Mouse (Mus musculus): ENCODE measurements around the gene 4930519G04Rik.
"Not testable (repeated sequence)": the region's sequence is repeated elsewhere in the genome, so short reads cannot be mapped to it uniquely, and the experiment has no call there.

4930519G04Rik gene

DNA sequence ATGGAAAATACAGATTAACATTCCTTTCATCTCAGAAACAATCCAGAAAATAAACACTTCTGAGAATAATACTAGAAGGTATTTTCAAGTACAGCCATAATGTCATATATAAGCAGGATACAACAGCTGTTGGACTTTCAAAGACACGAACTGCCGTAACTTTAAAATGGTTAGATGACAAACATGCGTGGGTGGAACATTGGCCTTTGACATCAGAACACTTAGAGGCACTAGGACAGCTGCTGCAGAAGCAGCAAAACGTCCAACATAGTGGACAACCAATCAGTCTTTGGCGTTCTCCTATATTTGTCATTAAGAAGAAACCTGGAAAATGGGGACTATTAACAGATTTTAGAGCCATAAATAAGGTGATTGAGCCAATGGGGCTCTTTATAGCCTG is 13.0 kb upstream of the 4930519G04Rik start:
- not testable (repeated sequence) for DNase-seq (ENCODE audit: low read depth in 2 of 2, low spot score in 2 of 2)

DNA sequence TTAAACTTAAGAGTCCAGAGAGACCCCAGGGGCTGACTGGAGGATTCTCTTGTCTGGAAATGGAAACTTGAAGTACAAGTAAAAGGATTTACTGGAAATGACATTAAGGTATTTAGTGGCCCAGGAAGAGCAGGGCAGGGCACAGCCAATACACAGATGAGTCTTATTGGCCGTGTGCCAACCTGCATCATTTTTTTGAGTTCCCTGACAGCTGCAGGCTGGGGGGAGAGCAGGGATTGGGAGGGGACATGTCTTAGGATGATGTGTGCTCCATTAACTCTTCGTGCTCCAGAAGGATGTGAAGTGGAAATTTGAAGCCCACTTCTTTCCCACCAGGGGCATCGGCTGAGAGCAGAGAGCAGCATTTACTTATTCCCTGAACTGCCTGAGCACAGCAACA is 11.3 kb upstream of the 4930519G04Rik start:
- not testable (repeated sequence) for DNase-seq (ENCODE audit: low read depth in 2 of 2, low spot score in 2 of 2)

DNA sequence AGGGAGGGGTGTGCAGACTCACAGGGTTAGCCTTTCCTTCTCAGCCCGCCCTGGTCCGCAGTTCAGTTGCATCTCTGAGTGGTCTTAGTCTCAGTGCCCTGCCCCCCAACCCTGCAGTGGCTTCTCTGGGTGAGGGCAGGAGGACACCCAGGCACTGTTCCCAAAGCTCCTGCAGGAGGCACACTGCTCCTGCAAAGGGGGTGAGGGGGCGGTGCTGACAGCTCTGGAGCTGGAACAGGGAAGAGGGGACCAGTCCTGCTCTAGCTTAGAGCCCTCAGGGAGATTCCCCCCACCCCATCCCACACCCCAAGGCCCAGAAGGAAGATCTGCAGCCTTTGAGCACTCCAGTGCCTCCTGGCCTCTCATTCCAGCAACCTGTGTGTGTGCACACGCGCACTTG is 10.8 kb upstream of the 4930519G04Rik start:
- no peak for DNase-seq (ENCODE audit: low read depth in 2 of 2, low spot score in 2 of 2)

DNA sequence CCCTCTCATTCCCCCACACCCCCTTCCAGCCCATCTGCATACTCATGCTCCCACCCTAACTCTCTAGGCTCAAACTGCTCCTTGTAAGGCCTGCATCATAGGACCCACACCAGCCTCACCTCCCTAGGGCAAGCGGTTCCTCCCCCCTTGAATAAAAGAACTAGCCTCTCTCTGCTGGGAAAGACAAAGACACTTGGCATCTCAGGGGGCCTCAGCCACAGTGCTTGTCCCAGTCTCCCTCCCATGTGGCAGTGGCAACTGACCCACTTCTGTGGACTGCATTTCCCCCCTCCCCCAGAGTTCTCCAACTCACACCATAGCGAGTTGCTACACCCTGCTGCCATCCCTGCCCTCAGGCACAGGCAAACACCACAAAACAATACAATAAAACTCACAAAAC is 9.1 kb upstream of the 4930519G04Rik start:
- DNase-seq (ENCODE audit: low read depth in 2 of 2, low spot score in 2 of 2): not testable (repeated sequence)

DNA sequence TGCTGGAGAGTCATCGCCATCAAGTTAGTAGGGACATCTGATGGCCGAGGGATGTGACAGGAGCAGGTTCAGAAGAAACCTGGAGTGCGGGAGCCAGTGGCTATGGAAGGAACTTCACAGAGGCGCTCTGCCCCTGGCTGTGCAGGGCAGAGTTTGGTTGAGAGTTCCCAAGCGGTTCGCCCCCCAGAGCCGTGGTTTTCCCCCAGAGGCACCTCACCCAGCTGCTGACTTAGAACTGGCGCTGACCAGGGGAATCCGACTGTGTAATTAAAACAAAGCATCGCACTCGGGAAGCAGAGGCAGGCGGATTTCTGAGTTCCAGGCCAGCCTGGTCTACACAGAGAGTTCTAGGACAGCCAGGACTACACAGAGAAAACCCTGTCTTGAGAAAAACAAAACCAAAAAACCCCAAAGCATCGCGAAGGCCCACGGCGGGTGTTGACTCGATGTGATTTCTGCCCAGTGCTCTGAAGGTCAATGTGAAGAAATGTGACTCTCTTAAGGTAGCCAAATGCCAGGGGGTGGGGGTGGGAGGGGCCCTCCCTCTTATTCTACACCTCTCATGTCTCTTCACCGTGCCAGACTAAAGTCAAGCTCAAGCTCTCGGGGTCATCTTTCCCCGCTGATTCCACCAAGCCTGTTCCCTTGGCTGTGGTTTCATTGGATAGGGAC is 1.8 kb upstream of the 4930519G04Rik start:
- no peak for DNase-seq (ENCODE audit: low read depth in 2 of 2, low spot score in 2 of 2)

DNA sequence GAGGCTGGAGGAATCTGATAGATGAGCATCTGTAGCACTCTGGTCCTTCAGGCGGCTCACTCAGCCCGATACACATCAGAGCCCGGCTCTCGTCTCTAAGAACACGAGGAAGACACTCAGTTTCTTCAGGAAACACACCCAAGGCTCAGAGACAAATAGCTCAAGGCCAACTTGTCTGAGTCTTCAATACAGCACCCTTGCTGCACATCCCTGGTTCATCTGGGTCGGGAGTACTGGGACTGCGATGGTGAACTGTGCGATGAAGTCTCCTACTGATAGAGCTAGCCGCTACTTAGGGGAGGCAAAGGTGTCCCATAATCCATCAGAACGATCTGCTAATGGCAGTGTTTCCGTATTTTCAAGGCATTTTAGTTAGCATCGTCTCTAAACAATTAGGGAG is 5.1 kb downstream of the 4930519G04Rik start, which contains the start of gene Gm9936:
Gene Gm9936 (minus strand): TSS at position 101 of the 400 bp plus-strand sequence.
- DNase-seq (ENCODE audit: low read depth in 2 of 2, low spot score in 2 of 2): no peak

DNA sequence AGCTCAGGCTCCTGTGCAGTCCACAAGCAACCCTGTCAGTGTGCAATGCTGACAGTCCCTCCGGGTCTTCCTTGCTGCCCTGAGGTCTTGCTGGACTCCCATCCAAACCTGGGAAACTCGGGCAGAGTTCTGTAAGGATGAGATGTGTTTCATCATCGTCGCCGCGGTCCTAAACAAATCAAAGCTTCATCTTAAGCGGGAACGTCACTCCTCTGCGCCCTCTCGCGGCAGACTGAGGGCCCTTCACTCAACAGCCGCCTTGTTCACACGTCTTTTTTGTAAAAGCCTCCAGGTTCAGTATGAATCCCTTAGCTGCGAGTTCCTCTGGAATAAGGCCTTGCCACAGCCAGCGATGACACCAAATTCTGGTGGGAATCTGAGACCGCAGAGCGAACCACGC is 5.8 kb downstream of the 4930519G04Rik start:
- peak; percentile 44 to 60 for DNase-seq (ENCODE audit: low read depth in 2 of 2, low spot score in 2 of 2)

DNA sequence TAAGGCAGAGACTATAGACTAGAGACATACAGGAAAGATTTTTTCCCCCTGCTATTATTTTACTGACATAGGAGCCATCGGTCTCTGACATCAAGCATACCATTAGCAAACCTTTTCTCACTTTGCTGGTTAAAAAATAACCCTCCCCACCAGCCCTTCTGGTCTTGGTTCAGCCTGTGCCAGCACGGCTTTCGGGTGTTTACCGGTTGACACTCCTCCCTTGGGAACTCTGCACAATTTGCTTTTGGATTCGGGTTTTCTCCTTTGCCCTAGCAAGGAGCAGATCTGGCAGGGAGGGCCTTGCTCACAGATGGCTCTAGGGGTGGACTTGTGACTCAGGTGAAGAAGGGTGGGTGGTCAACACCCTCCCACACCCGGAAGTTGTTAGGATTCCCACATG is 8.3 kb downstream of the 4930519G04Rik start:
- DNase-seq (ENCODE audit: low read depth in 2 of 2, low spot score in 2 of 2): no peak

DNA sequence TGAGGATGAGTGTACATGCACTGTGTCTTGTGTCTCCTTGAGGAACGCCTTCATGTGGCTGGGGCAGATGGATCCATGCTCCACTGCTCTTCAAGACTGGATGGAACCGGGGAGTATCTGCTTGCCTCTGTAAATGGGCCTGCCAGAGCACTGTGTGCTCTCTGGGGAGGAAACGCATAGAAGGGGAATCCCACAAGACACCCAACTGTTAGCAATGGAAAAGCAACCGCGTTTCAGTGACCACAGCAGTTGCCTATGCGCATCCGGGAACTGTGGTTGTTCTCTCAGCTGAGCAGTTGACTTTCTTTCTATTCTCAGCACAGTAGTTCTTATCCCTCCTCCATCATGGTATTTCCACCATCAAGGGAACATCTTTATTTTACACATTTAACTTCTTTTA is 11.3 kb downstream of the 4930519G04Rik start:
- no peak for DNase-seq (ENCODE audit: low read depth in 2 of 2, low spot score in 2 of 2)

DNA sequence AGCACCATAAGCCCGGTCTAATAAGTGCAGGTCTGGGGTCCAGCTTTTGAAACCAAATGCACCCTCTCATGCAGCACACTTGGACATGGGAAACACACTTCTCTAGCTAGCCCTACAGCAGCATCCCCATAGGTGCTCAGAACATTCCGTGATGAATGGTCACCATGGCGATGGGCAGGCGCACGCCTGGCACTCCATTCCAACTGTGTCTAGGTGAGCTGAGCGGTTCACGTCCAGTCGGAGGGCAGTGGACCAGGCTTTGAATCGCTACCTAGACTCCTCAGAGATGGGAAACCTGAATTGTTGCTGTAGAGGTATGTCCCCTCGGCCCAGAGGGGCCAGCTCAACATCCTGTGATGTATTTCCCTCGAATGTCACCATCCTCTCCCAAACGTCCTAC is 11.8 kb downstream of the 4930519G04Rik start:
- DNase-seq (ENCODE audit: low read depth in 2 of 2, low spot score in 2 of 2): no peak

DNA sequence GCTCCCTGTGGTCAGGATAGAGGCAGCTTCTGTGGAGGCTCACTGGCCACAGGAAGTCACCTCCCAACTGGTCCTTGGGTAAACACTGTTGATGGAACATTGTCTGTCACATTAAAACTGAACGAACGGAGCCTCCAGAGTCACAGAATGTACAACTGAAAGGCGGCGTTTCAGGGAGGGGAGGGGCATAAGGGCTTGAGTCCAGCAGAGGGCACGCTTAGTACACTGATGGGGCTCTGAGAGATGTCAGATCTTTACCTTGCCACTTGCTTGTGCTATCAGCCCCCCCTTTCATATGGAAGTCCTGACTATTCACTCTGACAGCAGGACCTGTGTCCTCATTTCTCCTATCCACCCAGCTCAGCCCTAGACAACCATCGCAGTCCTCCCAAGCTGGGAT is 22.4 kb downstream of the 4930519G04Rik start:
- no peak for DNase-seq (ENCODE audit: low read depth in 2 of 2, low spot score in 2 of 2)

DNA sequence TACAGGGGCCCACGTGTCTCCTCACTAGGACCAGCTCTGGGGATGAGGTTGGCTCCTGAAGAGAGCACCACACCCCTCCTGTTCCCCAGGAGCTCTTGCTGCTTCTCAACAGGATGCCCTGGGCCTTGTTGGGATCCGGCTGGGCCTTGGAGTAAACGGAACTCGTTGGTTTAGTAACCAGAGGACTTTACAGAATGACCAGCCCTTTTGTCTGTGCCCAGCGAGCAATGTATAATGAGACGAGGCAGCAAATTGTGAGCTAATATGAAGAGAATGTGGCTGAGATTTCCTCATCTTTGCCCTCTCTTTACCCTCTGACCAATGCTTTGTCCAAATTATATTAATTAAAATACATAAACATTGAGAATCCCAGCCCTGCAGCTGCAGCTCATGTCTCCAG is 22.9 kb downstream of the 4930519G04Rik start:
- DNase-seq (ENCODE audit: low read depth in 2 of 2, low spot score in 2 of 2): no peak

DNA sequence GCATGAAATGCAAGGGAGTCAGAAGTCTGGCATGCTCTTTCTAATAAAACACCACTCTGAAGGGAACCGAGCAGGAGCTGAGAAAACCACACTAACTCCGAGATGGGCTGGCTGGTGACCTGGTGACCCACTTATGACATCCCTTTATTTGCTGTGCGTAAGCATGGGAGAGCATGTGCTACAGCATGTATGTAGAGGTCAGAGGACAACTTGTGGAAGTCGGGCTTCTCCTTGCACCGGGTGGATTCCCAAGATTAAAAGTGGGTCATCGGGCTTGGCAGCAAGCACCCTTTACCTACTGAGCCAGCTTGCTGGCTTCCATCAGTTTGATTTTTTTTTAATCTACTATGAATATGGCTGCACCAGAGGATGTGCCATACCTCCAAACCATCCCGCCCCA is 24.0 kb downstream of the 4930519G04Rik start:
- DNase-seq (ENCODE audit: low read depth in 2 of 2, low spot score in 2 of 2): no peak

DNA sequence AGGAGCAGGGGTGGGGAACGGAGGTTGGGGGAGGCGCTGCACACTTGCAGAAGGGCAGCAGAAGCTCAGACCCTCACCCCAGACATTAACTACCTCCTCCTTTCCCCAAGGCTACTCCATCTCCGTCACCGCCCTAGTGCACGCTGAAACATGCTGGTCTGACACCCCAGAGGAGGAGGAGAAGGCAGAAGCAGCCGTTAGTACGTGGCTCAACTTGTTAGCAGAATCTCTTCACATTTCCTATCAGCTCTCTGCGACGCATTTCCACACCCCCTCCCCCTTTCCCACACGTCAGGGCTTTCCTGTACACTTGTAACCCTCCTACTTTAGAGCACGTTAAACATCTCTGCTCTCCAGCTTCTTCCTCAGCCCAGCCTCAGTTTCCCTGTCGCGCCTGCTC is 25.9 kb downstream of the 4930519G04Rik start:
- DNase-seq (ENCODE audit: low read depth in 2 of 2, low spot score in 2 of 2): no peak

DNA sequence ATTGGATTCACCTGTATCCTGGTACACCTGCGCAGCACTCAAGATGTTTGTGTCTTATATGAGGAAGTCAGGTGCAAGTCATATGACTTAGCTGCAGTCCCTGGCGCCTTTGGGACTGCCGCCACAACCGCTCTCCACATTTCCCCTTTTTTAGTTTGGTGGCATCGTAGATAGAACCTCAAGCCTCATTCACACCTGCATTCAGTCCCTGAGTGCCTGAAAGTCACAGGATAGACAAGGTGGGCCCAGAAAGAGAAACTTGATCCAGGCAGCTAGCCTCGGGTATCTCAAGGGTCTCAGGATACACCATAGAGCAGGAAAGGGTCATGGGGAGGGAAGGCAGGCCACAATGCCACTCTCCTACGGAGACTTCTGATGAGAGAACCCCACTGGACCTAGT is 28.9 kb downstream of the 4930519G04Rik start:
- not testable (repeated sequence) for DNase-seq (ENCODE audit: low read depth in 2 of 2, low spot score in 2 of 2)

DNA sequence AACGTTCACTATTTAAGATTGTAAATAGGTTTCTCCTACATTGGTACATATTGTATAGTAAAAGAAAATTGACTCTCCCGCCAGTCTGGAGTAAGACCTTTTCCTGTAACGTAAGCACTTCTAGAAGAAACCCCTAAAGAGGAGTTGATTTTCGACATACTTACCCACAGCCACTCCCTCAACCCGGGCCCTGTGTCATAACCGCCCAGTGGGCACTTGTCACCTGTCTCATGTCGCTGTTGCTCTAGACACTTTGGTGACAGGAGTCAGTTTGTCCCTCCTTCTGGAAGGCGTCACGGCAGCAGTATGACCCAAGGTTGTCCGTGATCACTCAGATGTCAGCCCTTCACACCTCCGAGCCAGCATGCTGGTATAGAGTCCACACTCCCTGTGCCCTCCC is 29.6 kb downstream of the 4930519G04Rik start:
- no peak for DNase-seq (ENCODE audit: low read depth in 2 of 2, low spot score in 2 of 2)

DNA sequence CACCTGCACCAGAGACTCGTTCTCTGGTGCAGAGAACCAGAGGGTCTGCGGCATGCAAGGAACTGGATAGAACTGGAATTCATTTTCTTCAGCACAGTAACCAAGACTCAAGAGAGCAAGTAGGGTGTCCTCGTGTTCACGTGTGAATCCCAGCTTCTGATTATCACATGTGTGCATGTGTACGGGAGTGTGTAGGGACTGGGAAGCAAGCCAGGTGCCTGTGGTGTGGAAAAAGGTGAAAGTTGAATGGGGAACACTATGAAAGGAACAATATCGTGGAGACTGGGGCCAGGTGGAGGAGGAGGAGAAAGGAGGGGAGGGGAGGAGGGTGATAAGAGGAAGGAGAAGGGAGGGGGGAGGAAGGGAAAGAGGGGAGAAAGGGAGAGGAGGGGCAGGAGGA is 33.3 kb downstream of the 4930519G04Rik start:
- no peak for DNase-seq (ENCODE audit: low read depth in 2 of 2, low spot score in 2 of 2)

DNA sequence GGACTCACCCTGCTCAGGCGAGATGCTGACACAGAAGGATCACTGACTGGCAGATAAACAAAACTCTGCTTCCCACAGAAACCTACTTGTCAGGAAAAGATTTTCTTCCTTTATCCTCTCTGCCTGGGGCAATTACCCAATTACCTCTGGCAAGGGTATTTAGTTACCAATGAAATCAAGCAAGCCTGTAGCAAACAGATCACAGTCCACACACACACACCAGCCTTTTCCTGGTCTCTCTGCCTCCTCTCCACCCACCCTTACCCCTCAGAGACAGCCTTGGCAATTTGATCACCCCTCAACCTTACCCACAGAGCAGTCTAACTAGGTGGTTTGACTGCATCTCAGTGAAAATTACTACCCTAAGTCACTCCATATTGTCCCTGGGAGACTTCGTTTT is 35.5 kb downstream of the 4930519G04Rik start:
- no peak for DNase-seq (ENCODE audit: low read depth in 2 of 2, low spot score in 2 of 2)

DNA sequence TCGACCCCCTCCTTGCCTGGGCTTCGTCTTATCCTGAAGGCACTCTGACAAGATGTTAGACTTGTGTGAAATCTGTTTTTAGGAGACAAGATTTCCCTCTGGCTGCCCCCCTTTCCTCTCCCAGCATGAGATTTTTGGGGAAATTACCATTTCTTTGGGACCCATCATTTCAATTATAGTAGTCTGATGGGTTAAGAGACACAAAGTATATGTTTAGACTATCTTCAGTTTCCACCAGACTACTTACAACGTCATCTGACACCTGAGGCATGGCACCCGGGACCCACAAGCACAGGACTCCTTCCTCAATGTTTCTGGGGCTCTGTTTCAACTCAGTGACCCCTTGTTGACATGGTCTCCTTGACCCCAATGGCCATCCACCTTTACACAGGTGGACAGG is 42.1 kb downstream of the 4930519G04Rik start:
- no peak for DNase-seq (ENCODE audit: low read depth in 2 of 2, low spot score in 2 of 2)

DNA sequence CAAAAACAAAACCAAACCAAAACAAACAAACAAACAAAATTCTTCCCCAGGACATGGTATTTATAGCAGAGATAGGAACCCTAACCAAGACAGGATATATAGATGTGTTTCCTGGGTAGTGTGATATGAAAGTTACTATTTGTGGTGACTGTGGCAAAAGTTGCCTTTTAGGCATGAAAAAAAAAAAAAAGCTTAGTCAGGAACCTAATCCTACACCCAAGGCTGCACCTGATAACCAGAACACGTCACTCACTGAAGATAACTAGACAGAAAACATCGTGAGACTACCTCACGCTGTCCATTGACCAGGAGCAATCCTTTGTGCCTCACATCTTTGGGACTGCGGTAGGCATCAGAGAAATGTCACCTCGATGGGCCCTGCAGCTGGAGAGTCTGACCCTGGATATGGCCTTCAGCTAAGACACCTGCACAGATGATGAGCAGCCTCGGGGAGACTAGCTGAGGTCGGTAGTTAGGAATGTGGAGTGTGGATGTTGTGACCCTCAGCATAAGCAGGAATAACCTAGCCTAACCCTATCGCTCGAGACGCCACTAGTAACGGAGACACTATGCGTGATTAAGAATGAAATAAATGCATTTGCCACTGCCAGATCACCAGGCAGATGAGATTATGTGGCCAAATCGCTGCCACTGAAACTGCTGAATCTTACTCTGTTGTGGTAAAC is 43.4 kb downstream of the 4930519G04Rik start, which contains the start of gene Oasl2:
Gene Oasl2 (plus strand): TSS at position 249 of the 686 bp plus-strand sequence.
- DNase-seq (ENCODE audit: low read depth in 2 of 2, low spot score in 2 of 2): peak in 1 of 2 experiments; percentile 6

DNA sequence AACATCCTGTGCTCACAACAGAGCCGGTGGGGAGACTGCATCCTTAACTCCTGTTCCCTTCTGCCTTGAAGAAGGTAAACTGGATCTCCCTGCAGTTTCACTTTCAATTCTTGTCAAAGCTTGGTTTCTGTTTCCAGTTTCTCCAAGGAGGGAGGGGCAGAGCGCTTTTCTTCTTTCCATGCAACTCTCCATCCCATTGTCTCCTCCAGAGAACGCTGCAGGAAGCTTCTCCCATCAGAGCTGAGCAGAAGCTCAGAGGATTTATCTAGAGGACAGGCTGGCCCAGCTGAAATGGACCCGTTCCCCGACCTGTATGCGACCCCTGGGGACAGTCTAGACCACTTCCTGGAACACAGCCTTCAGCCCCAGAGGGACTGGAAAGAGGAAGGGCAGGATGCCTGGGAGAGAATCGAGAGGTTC is 43.9 kb downstream of the 4930519G04Rik start:
- peak in 1 of 2 experiments; percentile 39 for DNase-seq (ENCODE audit: low read depth in 2 of 2, low spot score in 2 of 2)

DNA sequence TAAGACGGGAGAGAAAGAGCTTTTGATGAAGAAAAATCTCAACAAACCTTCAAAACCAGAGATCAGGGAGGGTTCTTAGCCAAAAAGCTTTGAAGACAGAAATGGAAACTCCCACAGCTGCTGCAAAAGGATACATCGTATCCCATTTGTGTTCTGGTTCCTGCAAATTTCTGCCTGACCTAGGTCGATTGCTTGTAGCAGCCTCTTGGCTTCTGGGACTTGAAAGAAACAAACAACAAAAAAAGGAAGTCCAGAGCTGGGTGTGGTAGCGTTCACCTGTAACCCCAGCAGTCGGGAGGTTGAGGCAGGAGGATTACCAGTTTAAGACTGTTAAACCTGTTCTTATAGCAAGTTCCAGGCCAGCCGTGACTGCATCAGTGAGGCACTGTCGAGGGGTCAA is 45.4 kb downstream of the 4930519G04Rik start:
- DNase-seq (ENCODE audit: low read depth in 2 of 2, low spot score in 2 of 2): no peak

DNA sequence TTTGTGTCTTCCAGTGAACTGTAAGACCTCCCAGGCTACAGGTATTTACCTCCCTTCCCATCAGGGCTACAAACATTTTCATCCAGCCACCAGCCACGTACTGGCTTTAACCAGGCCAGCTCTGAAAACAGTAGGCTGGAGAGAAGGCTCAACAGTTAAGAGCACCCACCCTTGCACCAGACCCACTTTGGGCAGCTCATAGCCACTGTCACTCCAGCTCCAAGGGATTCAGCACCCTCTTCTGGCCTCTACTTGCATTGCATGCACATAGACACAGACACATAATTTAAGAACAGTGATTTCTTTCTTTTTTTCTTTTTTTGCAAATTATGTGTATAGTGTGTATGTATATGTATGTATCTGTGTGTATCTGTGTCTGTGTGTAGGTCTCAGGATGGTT is 48.9 kb downstream of the 4930519G04Rik start:
- DNase-seq (ENCODE audit: low read depth in 2 of 2, low spot score in 2 of 2): peak; percentile 45 to 53

Data from CD8-positive naive resting alpha-beta T cell, adult 2 months (primary cell).